In genomic region chr19:16085248-16085647, GRCm38 (mm10) we compare ENCODE assay signal across 21 mouse cellular contexts. TPM values are rescaled to one million over a fixed set of nuclear protein-coding genes. Genes with fewer than 3 reads are reported as not detected.
DNase-seq lines count a peak whose midpoint lies in the region; ATAC-seq and TF ChIP-seq lines count a peak whose summit lies in the region.
"Had no signal": no experiment of that assay in that cellular context is flagged by ENCODE, and none has a peak within 500 bp of the region (broad histone marks: within the 10 kb centered on the region; RNA-seq: fewer than 3 reads in every experiment).

No protein-coding gene starts in this region.

- H3K4me1 ChIP-seq in midbrain, embryonic 14.5 days (ENCODE audit: control insufficient read depth, insufficient read depth, low read length), result no peaks in the 10 kb centered on the region
- H3K4me1 ChIP-seq in midbrain, embryonic 13.5 days (replicated peaks), result no peaks in the 10 kb centered on the region
- no peaks in the 10 kb centered on the region for H3K4me1 ChIP-seq in neural tube, embryonic 14.5 days (ENCODE audit: control insufficient read depth, insufficient read depth, low read length)
- H3K4me1 ChIP-seq in kidney, adult 2 months (ENCODE audit: control insufficient read depth, insufficient read depth, low read length), result 0 out of 2 replicates have a peak, but pooled peaks cover 3% of the 10 kb centered on the region
- H3K4me1 ChIP-seq: embryonic facial prominence, embryonic 15.5 days; limb, embryonic 15.5 days had no signal

- ATAC-seq in midbrain, embryonic 14.5 days (ENCODE audit: low FRiP score, low TSS enrichment), result no peak
- no peak for ATAC-seq in midbrain, embryonic 13.5 days
- peak; percentile 54; the same call in 1 of the 2 replicates for ATAC-seq in neural tube, embryonic 14.5 days (ENCODE audit: low read depth)
- ATAC-seq: inflammation-experienced regulatory T-cells, adult 6 months; liver, postnatal 0 days had no signal

- H3K36me3 ChIP-seq in midbrain, embryonic 14.5 days (ENCODE audit: control insufficient read depth, insufficient read depth, low read length), result no peaks in the 10 kb centered on the region
- H3K36me3 ChIP-seq in midbrain, embryonic 13.5 days, result no peaks in the 10 kb centered on the region
- H3K36me3 ChIP-seq in neural tube, embryonic 14.5 days (ENCODE audit: control insufficient read depth, insufficient read depth, low read length), result no peaks in the 10 kb centered on the region
- no peaks in the 10 kb centered on the region for H3K36me3 ChIP-seq in kidney, adult 2 months (ENCODE audit: control insufficient read depth, insufficient read depth, low read length)
- H3K36me3 ChIP-seq: embryonic facial prominence, embryonic 15.5 days; limb, embryonic 15.5 days had no signal

- no peak overlapping the region for H3K9ac ChIP-seq in midbrain, embryonic 14.5 days (replicated peaks; ENCODE audit: low read length)
- H3K9ac ChIP-seq in midbrain, embryonic 13.5 days (replicated peaks), result no peak overlapping the region
- no peak overlapping the region for H3K9ac ChIP-seq in neural tube, embryonic 14.5 days (replicated peaks; ENCODE audit: low read depth, low read length)
- H3K9ac ChIP-seq: embryonic facial prominence, embryonic 15.5 days; limb, embryonic 15.5 days; liver, postnatal 0 days had no signal

- no peaks in the 10 kb centered on the region for H3K27me3 ChIP-seq in midbrain, embryonic 14.5 days (ENCODE audit: control insufficient read depth, insufficient read depth, low read length)
- no peaks in the 10 kb centered on the region for H3K27me3 ChIP-seq in midbrain, embryonic 13.5 days
- H3K27me3 ChIP-seq in neural tube, embryonic 14.5 days (ENCODE audit: control insufficient read depth, insufficient read depth, low read length), result no peaks in the 10 kb centered on the region
- H3K27me3 ChIP-seq in kidney, adult 2 months (replicated peaks; ENCODE audit: control insufficient read depth, insufficient read depth, low read length), result no peaks in the 10 kb centered on the region
- H3K27me3 ChIP-seq: embryonic facial prominence, embryonic 15.5 days; limb, embryonic 15.5 days had no signal

- no peak overlapping the region for H3K27ac ChIP-seq in midbrain, embryonic 14.5 days (replicated peaks; ENCODE audit: low read depth, low read length)
- no peak overlapping the region for H3K27ac ChIP-seq in midbrain, embryonic 13.5 days
- H3K27ac ChIP-seq in neural tube, embryonic 14.5 days (ENCODE audit: low read depth, low read length), result no peak overlapping the region
- H3K27ac ChIP-seq in kidney, adult 2 months (ENCODE audit: insufficient read depth, low read depth, low read length), result no peak overlapping the region
- H3K27ac ChIP-seq: embryonic facial prominence, embryonic 15.5 days; layer of hippocampus, adult 2 months; limb, embryonic 15.5 days; stomach, postnatal 0 days had no signal

- no peak for TF ChIP-seq POLR2A in kidney, adult 2 months (IDR thresholded peaks at IDR 0.05; ENCODE audit: low read depth, low read length)

- H3K9me3 ChIP-seq in midbrain, embryonic 14.5 days (ENCODE audit: control insufficient read depth, low read length), result no peaks in the 10 kb centered on the region
- H3K9me3 ChIP-seq in midbrain, embryonic 13.5 days, result peaks cover 2% of the 10 kb centered on the region; the same call in 1 of the 2 replicates
- no peaks in the 10 kb centered on the region for H3K9me3 ChIP-seq in neural tube, embryonic 14.5 days (ENCODE audit: control insufficient read depth, low read length)
- H3K9me3 ChIP-seq: embryonic facial prominence, embryonic 15.5 days; limb, embryonic 15.5 days had no signal

- no peak for TF ChIP-seq CTCF in kidney, adult 2 months (conservative IDR thresholded peaks at IDR 0.05; ENCODE audit: insufficient read depth, insufficient read length, low read depth, low read length)

- no peak overlapping the region for H3K4me3 ChIP-seq in midbrain, embryonic 14.5 days (replicated peaks; ENCODE audit: low read depth, low read length)
- no peak overlapping the region for H3K4me3 ChIP-seq in midbrain, embryonic 13.5 days (replicated peaks)
- H3K4me3 ChIP-seq in neural tube, embryonic 14.5 days (ENCODE audit: low read depth, low read length), result no peak overlapping the region
- H3K4me3 ChIP-seq in kidney, adult 2 months (ENCODE audit: insufficient read depth, low read depth, low read length), result no peak overlapping the region
- H3K4me3 ChIP-seq: embryonic facial prominence, embryonic 15.5 days; layer of hippocampus, adult 2 months; limb, embryonic 15.5 days had no signal

- WGBS in midbrain, embryonic 14.5 days, result 42% methylated on average over 4 of the region's 4 CpGs
- WGBS in midbrain, embryonic 13.5 days, result 56% methylated on average over 4 of the region's 4 CpGs
- 46% methylated on average over 4 of the region's 4 CpGs for WGBS in neural tube, embryonic 14.5 days
- 63% methylated on average over 4 of the region's 4 CpGs for WGBS in kidney, adult 2 months

- no peak overlapping the region for H3K4me2 ChIP-seq in midbrain, embryonic 14.5 days (ENCODE audit: low read length)
- no peak overlapping the region for H3K4me2 ChIP-seq in midbrain, embryonic 13.5 days (replicated peaks)
- no peak overlapping the region for H3K4me2 ChIP-seq in neural tube, embryonic 14.5 days (ENCODE audit: low read depth, low read length)
- H3K4me2 ChIP-seq: embryonic facial prominence, embryonic 15.5 days; heart, embryonic 11.5 days; limb, embryonic 15.5 days had no signal

- DNase-seq in heart, adult 11 months, result peak; percentile 61
- no peak for DNase-seq in heart, postnatal 4 days
- peak; percentile 48 for DNase-seq in midbrain, embryonic 14.5 days
- peak; percentile 34 for DNase-seq in brain, embryonic 18.5 days (ENCODE audit: low read depth, low spot score)
- no peak for DNase-seq in kidney, adult 2 months
- DNase-seq: cerebellum, adult 11 months; cerebellum, postnatal 10 days; heart, postnatal 10 days; kidney, adult 8-10 months; kidney, postnatal 14 days; liver, postnatal 0 days; lung, postnatal 10 days; right cerebral cortex, adult 18-20 months had no signal

RNA-seq across cellular contexts. Expression of gene Gnaq, which starts 47.4 kb away (rescaled TPM):
- 10 to 100 TPM; 43.6 to 46.0 TPM for total RNA-seq in heart, postnatal 4 days (2021)
- 52.7 and 86.7 TPM in 2 replicates for polyA plus RNA-seq in midbrain, embryonic 14.5 days (2014; fragmentation: Nextera tagmentation; extraction: Ambion mirVana)
- 79.8 and 82.7 TPM in 2 replicates for polyA plus RNA-seq in midbrain, embryonic 13.5 days (2015; fragmentation: Nextera tagmentation; extraction: Ambion mirVana)
- polyA plus RNA-seq in neural tube, embryonic 14.5 days (2014; fragmentation: Nextera tagmentation; extraction: Ambion mirVana), result 56.1 and 59.0 TPM in 2 replicates
- 13.2 and 15.6 TPM in 2 replicates for polyA plus RNA-seq in kidney, adult 2 months (2012; rRNA removed)

Comparison
In these comparisons a context has a peak if more than half of its experiments do, and no peak if none do; other contexts are left out.
1. DNase-seq: peak in heart, adult 11 months (single experiment), midbrain, embryonic 14.5 days (single experiment) and brain, embryonic 18.5 days (single experiment); none in heart, postnatal 4 days (single experiment) and kidney, adult 2 months (single experiment).